ENCODE assay signal across 11 mouse cellular contexts in genomic region chr4:106977218-106977651, GRCm38 (mm10).
DNase-seq lines count a peak whose midpoint lies in the region; ATAC-seq and TF ChIP-seq lines count a peak whose summit lies in the region.
"Had no signal": no experiment of that assay in that cellular context is flagged by ENCODE, and none has a peak within 500 bp of the region (broad histone marks: within the 10 kb centered on the region; RNA-seq: fewer than 3 reads in every experiment).

No protein-coding gene starts in this region.

- H3K36me3 ChIP-seq in liver, postnatal 0 days (replicated peaks; ENCODE audit: insufficient read depth, low read length) = no peaks in the 10 kb centered on the region
- peaks cover 11% of the 10 kb centered on the region; the same call in 1 of the 2 replicates for H3K36me3 ChIP-seq in embryonic facial prominence, embryonic 14.5 days (ENCODE audit: control insufficient read depth, insufficient read depth, low read length)
- H3K36me3 ChIP-seq in neural tube, embryonic 14.5 days (ENCODE audit: control insufficient read depth, insufficient read depth, low read length) = no peaks in the 10 kb centered on the region

- no peak for TF ChIP-seq EP300 in liver, postnatal 0 days (IDR thresholded peaks at IDR 0.05; ENCODE audit: low read depth)

- no peak for ATAC-seq in liver, postnatal 0 days
- no peak for ATAC-seq in embryonic facial prominence, embryonic 14.5 days (ENCODE audit: low read depth)
- no peak for ATAC-seq in neural tube, embryonic 14.5 days (ENCODE audit: low read depth)
- ATAC-seq in granulocyte monocyte progenitor cell, adult 5-6 weeks (replicated peaks; ENCODE audit: poor library complexity, severe bottlenecking) = no peak
- ATAC-seq in megakaryocyte, adult 5-6 weeks (ENCODE audit: poor library complexity, severe bottlenecking) = no peak
- ATAC-seq in erythroblast, adult 5-6 weeks (replicated peaks; ENCODE audit: low FRiP score, poor library complexity, severe bottlenecking) = no peak

- no peak overlapping the region for H3K4me2 ChIP-seq in liver, postnatal 0 days (ENCODE audit: low read depth, low read length)
- no peak overlapping the region for H3K4me2 ChIP-seq in embryonic facial prominence, embryonic 14.5 days (ENCODE audit: low read depth, low read length)
- 0 out of 2 replicates have a peak overlapping the region, but pooled peaks have one; percentile 2 for H3K4me2 ChIP-seq in neural tube, embryonic 14.5 days (ENCODE audit: low read depth, low read length)
- H3K4me2 ChIP-seq: liver, embryonic 15.5 days had no signal

- no peaks in the 10 kb centered on the region for H3K27me3 ChIP-seq in liver, postnatal 0 days (ENCODE audit: insufficient read depth, low read length)
- H3K27me3 ChIP-seq in embryonic facial prominence, embryonic 14.5 days (replicated peaks; ENCODE audit: control insufficient read depth, insufficient read depth, low read length) = no peaks in the 10 kb centered on the region
- H3K27me3 ChIP-seq in neural tube, embryonic 14.5 days (ENCODE audit: control insufficient read depth, insufficient read depth, low read length) = no peaks in the 10 kb centered on the region
- H3K27me3 ChIP-seq: liver, embryonic 15.5 days had no signal

- TF ChIP-seq CTCF in liver, postnatal 0 days (IDR thresholded peaks at IDR 0.05; ENCODE audit: low read depth) = no peak

- no peak overlapping the region for H3K27ac ChIP-seq in liver, postnatal 0 days (ENCODE audit: low read depth)
- H3K27ac ChIP-seq in embryonic facial prominence, embryonic 14.5 days (replicated peaks; ENCODE audit: low read depth, low read length) = peak overlapping the region; percentile 50
- 0 out of 2 replicates have a peak overlapping the region, but pooled peaks have one; percentile 60 for H3K27ac ChIP-seq in neural tube, embryonic 14.5 days (ENCODE audit: low read depth, low read length)
- H3K27ac ChIP-seq: liver, embryonic 15.5 days had no signal

- H3K9ac ChIP-seq in liver, postnatal 0 days (replicated peaks) = 0 out of 2 replicates have a peak overlapping the region, but pooled peaks have one; percentile 5
- H3K9ac ChIP-seq in embryonic facial prominence, embryonic 14.5 days (ENCODE audit: low read depth, low read length) = no peak overlapping the region
- no peak overlapping the region for H3K9ac ChIP-seq in neural tube, embryonic 14.5 days (replicated peaks; ENCODE audit: low read depth, low read length)
- H3K9ac ChIP-seq: liver, embryonic 15.5 days had no signal

- no peak overlapping the region for H3K4me3 ChIP-seq in liver, postnatal 0 days (ENCODE audit: low read depth, low read length)
- no peak overlapping the region for H3K4me3 ChIP-seq in embryonic facial prominence, embryonic 14.5 days (ENCODE audit: low read depth, low read length)
- no peak overlapping the region for H3K4me3 ChIP-seq in neural tube, embryonic 14.5 days (ENCODE audit: low read depth, low read length)
- H3K4me3 ChIP-seq: liver, embryonic 15.5 days had no signal

- 22% methylated on average over 6 of the region's 6 CpGs for WGBS in liver, postnatal 0 days (ENCODE audit: insufficient replicate concordance)
- 7% methylated on average over 6 of the region's 6 CpGs for WGBS in embryonic facial prominence, embryonic 14.5 days
- WGBS in neural tube, embryonic 14.5 days = under 1% methylated on average over 6 of the region's 6 CpGs

- H3K9me3 ChIP-seq in liver, postnatal 0 days (ENCODE audit: low read length) = no peaks in the 10 kb centered on the region
- H3K9me3 ChIP-seq in embryonic facial prominence, embryonic 14.5 days (ENCODE audit: control insufficient read depth, low read length) = no peaks in the 10 kb centered on the region
- H3K9me3 ChIP-seq in neural tube, embryonic 14.5 days (ENCODE audit: control insufficient read depth, low read length) = no peaks in the 10 kb centered on the region
- H3K9me3 ChIP-seq: liver, embryonic 15.5 days had no signal

- peaks cover 40% of the 10 kb centered on the region for H3K4me1 ChIP-seq in liver, postnatal 0 days (ENCODE audit: insufficient read depth)
- H3K4me1 ChIP-seq in embryonic facial prominence, embryonic 14.5 days (ENCODE audit: control insufficient read depth, insufficient read depth, low read length) = peaks cover 72% of the 10 kb centered on the region
- H3K4me1 ChIP-seq in neural tube, embryonic 14.5 days (ENCODE audit: control insufficient read depth, insufficient read depth, low read length) = peaks cover 54% of the 10 kb centered on the region

- DNase-seq in liver, postnatal 0 days = no peak
- no peak for DNase-seq in liver
- no peak for DNase-seq in embryonic facial prominence, embryonic 14.5 days (ENCODE audit: low spot score)
- peak; percentile 68 for DNase-seq in hindlimb bud, embryonic 11.5 days (ENCODE audit: extremely low spot score, low read depth, low spot score)
- DNase-seq: gastrocnemius, postnatal 10 days; kidney, postnatal 36 days had no signal
